Mouse (Mus musculus): ENCODE data around the gene Kcnip1. TPM values are rescaled to one million over a fixed set of nuclear protein-coding genes. Genes with fewer than 3 reads are reported as not detected.
A peak's percentile ranks its signal among the peaks of the same experiment; 100 is the strongest.

Kcnip1 gene
- polyA plus RNA-seq, 1 experiment, result 0.12 TPM

DNA sequence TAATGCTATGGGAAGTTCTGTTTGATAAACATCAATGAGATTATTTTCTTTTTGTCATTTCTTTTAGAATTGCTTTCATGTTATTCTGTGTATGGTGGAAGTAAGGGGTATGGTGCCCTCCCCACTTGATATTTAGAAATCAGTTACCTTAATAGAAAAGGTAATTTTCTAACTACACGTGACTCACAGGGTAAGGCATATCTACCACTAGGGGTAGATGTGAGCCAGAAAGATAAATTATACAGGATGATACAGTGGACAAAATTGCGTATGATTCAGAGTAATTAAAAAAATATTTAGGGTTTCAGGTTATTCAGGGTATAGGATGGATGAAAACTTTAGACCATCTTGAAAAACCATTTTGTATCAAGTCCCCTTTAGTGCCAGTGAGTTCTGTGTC, 343.6 kb downstream of the Kcnip1 start:
- H3K27me3 ChIP-seq (ENCODE audit: control insufficient read depth, insufficient read depth, low read length), result no peaks in the 10 kb centered on the region
- no peak for DNase-seq
- no peaks in the 10 kb centered on the region for H3K36me3 ChIP-seq (ENCODE audit: control insufficient read depth, insufficient read depth, low read length)
- H3K4me1 ChIP-seq (replicated peaks; ENCODE audit: control insufficient read depth, insufficient read depth, low read length), result no peaks in the 10 kb centered on the region
- 60% methylated on average over 2 of the region's 2 CpGs for WGBS
- H3K4me3 ChIP-seq (ENCODE audit: control insufficient read depth, insufficient read depth, low read length), result no peak overlapping the region
- H3K27ac ChIP-seq (ENCODE audit: control insufficient read depth, insufficient read depth, low read length), result no peak overlapping the region
- TF ChIP-seq POLR2A (IDR thresholded peaks at IDR 0.05; ENCODE audit: control insufficient read depth, extremely low read depth, insufficient read depth, low read length, poor library complexity) (no peak), CTCF (IDR thresholded peaks at IDR 0.05; ENCODE audit: borderline replicate concordance, control insufficient read depth, extremely low read depth, insufficient read depth, low read length, poor library complexity) (no peak)

DNA sequence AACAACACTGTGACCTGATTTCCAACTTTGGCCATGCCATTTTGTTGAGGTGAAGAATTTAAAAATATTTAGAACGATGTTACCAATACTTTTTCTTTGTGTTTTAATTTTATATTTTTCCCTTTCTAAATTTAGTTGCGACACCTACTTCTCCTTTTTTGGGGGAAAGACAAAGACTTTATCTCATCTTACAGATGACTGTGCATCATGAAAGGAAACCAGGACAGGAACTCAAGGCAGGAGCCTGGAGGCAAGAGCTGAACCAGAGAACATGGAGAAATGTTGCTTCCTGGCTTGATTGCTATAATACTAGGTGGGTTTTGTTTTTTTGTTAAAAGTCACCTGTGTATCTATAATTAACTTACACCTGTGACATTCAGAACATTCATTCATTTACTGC, 355.8 kb downstream of the Kcnip1 start:
- DNase-seq, result no peak
- H3K27me3 ChIP-seq (ENCODE audit: control insufficient read depth, insufficient read depth, low read length), result no peaks in the 10 kb centered on the region
- no peak overlapping the region for H3K27ac ChIP-seq (ENCODE audit: control insufficient read depth, insufficient read depth, low read length)
- TF ChIP-seq POLR2A (IDR thresholded peaks at IDR 0.05; ENCODE audit: control insufficient read depth, extremely low read depth, insufficient read depth, low read length, poor library complexity) (no peak), CTCF (IDR thresholded peaks at IDR 0.05; ENCODE audit: borderline replicate concordance, control insufficient read depth, extremely low read depth, insufficient read depth, low read length, poor library complexity) (no peak)
- 12% methylated on average over 2 of the region's 2 CpGs for WGBS
- no peaks in the 10 kb centered on the region for H3K36me3 ChIP-seq (ENCODE audit: control insufficient read depth, insufficient read depth, low read length)
- H3K4me3 ChIP-seq (ENCODE audit: control insufficient read depth, insufficient read depth, low read length), result no peak overlapping the region
- H3K4me1 ChIP-seq (replicated peaks; ENCODE audit: control insufficient read depth, insufficient read depth, low read length), result no peaks in the 10 kb centered on the region

DNA sequence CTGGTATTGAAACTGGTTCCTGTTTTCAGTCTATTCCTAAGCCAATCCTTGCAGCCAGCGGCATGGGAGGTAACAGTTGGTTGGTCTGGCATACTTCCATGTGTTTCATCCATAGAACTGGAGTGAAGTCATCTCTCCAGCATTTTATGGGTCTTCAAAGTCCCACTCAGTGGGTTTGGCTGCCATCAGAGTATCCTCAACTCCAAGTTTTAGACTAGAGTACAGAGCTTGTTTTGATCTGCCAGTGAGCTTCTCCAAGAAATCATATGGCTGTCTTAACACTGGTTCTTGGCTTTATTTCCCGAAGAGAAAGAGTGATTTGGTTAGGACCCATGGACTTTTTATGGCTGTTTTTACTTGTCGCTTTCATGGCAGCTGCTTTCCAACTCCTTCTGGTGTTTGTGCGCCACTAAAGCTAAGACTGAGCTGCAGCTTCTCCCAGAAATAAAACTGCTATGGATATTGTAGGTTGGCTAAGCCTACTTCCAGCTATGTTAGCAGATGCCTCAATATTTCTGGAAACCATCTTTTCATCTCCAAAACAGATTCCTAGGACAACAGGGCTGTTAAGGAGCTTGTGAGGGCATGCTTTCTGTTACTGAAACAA, 365.7 kb downstream of the Kcnip1 start:
- Histone ChIP-seq H3K4me3 (ENCODE audit: control insufficient read depth, insufficient read depth, low read length) (no peak overlapping the region), H3K4me1 (replicated peaks; ENCODE audit: control insufficient read depth, insufficient read depth, low read length) (no peaks in the 10 kb centered on the region), H3K27me3 (ENCODE audit: control insufficient read depth, insufficient read depth, low read length) (no peaks in the 10 kb centered on the region), H3K36me3 (ENCODE audit: control insufficient read depth, insufficient read depth, low read length) (no peaks in the 10 kb centered on the region), H3K27ac (ENCODE audit: control insufficient read depth, insufficient read depth, low read length) (no peak overlapping the region)
- TF ChIP-seq CTCF (IDR thresholded peaks at IDR 0.05; ENCODE audit: borderline replicate concordance, control insufficient read depth, extremely low read depth, insufficient read depth, low read length, poor library complexity) (no peak), POLR2A (IDR thresholded peaks at IDR 0.05; ENCODE audit: control insufficient read depth, extremely low read depth, insufficient read depth, low read length, poor library complexity) (no peak)
- no peak for DNase-seq
- WGBS, result 87% methylated on average over 4 of the region's 4 CpGs

DNA sequence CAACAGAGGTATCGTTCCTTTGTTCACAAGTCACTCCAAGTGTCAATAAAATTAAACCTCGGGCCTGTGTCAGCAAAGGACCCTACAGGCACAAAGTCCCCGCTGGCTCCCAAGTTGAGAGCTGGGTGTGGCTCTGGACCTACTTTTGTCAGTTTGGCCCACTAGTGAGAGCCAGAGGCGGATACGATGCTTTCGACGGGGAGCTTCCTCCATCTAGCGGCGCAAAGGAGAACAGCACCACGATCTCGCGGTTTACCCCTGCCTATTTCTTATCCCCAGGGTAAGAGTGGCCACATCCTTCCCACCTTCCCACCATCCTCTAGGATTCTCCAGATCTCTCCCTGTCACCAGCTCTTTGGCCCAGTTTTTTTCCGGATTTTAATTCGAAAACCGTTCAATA, 378.7 kb downstream of the Kcnip1 start:
- peak; percentile 41 for DNase-seq
- Histone ChIP-seq H3K27ac (ENCODE audit: control insufficient read depth, insufficient read depth, low read length) (no peak overlapping the region), H3K4me1 (replicated peaks; ENCODE audit: control insufficient read depth, insufficient read depth, low read length) (no peaks in the 10 kb centered on the region), H3K27me3 (ENCODE audit: control insufficient read depth, insufficient read depth, low read length) (no peaks in the 10 kb centered on the region), H3K36me3 (ENCODE audit: control insufficient read depth, insufficient read depth, low read length) (no peaks in the 10 kb centered on the region), H3K4me3 (ENCODE audit: control insufficient read depth, insufficient read depth, low read length) (no peak overlapping the region)
- 9% methylated on average over 15 of the region's 15 CpGs for WGBS
- TF ChIP-seq POLR2A (IDR thresholded peaks at IDR 0.05; ENCODE audit: control insufficient read depth, extremely low read depth, insufficient read depth, low read length, poor library complexity), result no peak
- peak; percentile 56; the same call in 1 of the 2 replicates for TF ChIP-seq CTCF (IDR thresholded peaks at IDR 0.05; ENCODE audit: borderline replicate concordance, control insufficient read depth, extremely low read depth, insufficient read depth, low read length, poor library complexity)

DNA sequence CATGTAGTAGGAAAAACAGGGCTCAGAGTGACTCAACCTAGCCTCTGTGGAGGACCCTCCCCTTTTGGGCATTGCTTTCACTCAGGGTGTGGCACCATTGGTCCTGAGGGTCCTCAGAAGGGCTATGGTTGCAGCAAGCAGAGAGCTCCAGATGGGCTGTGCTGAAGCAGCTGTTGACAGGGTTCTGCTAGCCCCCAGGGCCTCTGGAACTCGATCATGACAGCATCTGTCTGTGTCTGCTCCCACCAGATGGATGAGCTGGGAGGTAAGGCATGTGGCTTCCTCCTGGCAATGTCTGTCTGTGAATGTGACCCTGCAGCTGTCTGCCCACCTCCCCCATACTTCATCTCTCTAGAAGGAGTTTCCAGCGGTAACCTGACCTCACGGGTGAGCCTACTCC, 385.2 kb downstream of the Kcnip1 start:
- H3K4me3 ChIP-seq (ENCODE audit: control insufficient read depth, insufficient read depth, low read length), result no peak overlapping the region
- no peaks in the 10 kb centered on the region for H3K27me3 ChIP-seq (ENCODE audit: control insufficient read depth, insufficient read depth, low read length)
- no peak for DNase-seq
- no peak for TF ChIP-seq POLR2A (IDR thresholded peaks at IDR 0.05; ENCODE audit: control insufficient read depth, extremely low read depth, insufficient read depth, low read length, poor library complexity)
- no peak for TF ChIP-seq CTCF (IDR thresholded peaks at IDR 0.05; ENCODE audit: borderline replicate concordance, control insufficient read depth, extremely low read depth, insufficient read depth, low read length, poor library complexity)
- H3K36me3 ChIP-seq (ENCODE audit: control insufficient read depth, insufficient read depth, low read length), result no peaks in the 10 kb centered on the region
- no peak overlapping the region for H3K27ac ChIP-seq (ENCODE audit: control insufficient read depth, insufficient read depth, low read length)
- 62% methylated on average over 3 of the region's 3 CpGs for WGBS
- no peaks in the 10 kb centered on the region for H3K4me1 ChIP-seq (replicated peaks; ENCODE audit: control insufficient read depth, insufficient read depth, low read length)

DNA sequence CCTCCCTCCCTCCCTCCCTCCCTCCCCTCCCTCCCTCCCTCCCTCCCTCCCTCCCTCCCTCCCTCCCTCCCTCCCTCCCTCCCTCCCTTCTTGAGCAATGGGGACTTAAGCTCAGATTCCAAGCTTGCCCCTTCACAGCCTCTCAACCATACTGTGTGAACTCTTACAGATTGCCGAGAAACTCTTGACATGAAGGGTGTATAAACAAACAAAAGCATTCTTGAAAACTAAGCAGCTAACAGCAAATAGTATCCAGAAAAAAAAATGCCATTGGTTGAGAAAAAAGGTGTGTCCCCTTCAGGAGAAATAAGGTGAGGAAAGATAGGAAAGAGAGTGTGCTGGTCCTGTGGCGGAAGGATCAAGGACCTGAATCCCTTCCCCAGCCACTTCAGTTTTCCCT, 389.8 kb downstream of the Kcnip1 start:
- Histone ChIP-seq H3K27me3 (ENCODE audit: control insufficient read depth, insufficient read depth, low read length) (no peaks in the 10 kb centered on the region), H3K27ac (ENCODE audit: control insufficient read depth, insufficient read depth, low read length) (no peak overlapping the region), H3K4me3 (ENCODE audit: control insufficient read depth, insufficient read depth, low read length) (no peak overlapping the region), H3K36me3 (ENCODE audit: control insufficient read depth, insufficient read depth, low read length) (no peaks in the 10 kb centered on the region), H3K4me1 (replicated peaks; ENCODE audit: control insufficient read depth, insufficient read depth, low read length) (no peaks in the 10 kb centered on the region)
- no peak for DNase-seq
- TF ChIP-seq POLR2A (IDR thresholded peaks at IDR 0.05; ENCODE audit: control insufficient read depth, extremely low read depth, insufficient read depth, low read length, poor library complexity), result no peak
- TF ChIP-seq CTCF (IDR thresholded peaks at IDR 0.05; ENCODE audit: borderline replicate concordance, control insufficient read depth, extremely low read depth, insufficient read depth, low read length, poor library complexity), result no peak
- WGBS, result 66% methylated on average over 2 of the region's 2 CpGs

- 80% methylated on average over 4 of the region's 4 CpGs for WGBS
- Histone ChIP-seq H3K27ac (ENCODE audit: control insufficient read depth, insufficient read depth, low read length) (no peak within 1 kb of the TSS), H3K4me3 (ENCODE audit: control insufficient read depth, insufficient read depth, low read length) (no peak within 1 kb of the TSS), H3K27me3 (ENCODE audit: control insufficient read depth, insufficient read depth, low read length) (no peaks in the 10 kb centered on the region), H3K4me1 (replicated peaks; ENCODE audit: control insufficient read depth, insufficient read depth, low read length) (no peaks in the 10 kb centered on the region), H3K36me3 (ENCODE audit: control insufficient read depth, insufficient read depth, low read length) (no peaks in the 10 kb centered on the region)
- DNase-seq, result no peak
- TF ChIP-seq CTCF (IDR thresholded peaks at IDR 0.05; ENCODE audit: borderline replicate concordance, control insufficient read depth, extremely low read depth, insufficient read depth, low read length, poor library complexity), result no peak
- TF ChIP-seq POLR2A (IDR thresholded peaks at IDR 0.05; ENCODE audit: control insufficient read depth, extremely low read depth, insufficient read depth, low read length, poor library complexity), result no peak
These were observed 394.0 kb downstream of the Kcnip1 start, which contains the start of gene D130052B06Rik for GRCm38 (mm10) chr11:33598986-33599385. Gene D130052B06Rik, plus strand, starts transcription at chr11:33599302.
